Mouse (Mus musculus) thymus, postnatal 25 days (tissue): ENCODE data around the gene Miga1.
A peak's percentile ranks its signal among the peaks of the same experiment; 100 is the strongest.

Source experiments
- DNase-seq: peaks from one replicate; pipeline ENCODE4 v3.0.0; 2022

Gene Miga1

DNA sequence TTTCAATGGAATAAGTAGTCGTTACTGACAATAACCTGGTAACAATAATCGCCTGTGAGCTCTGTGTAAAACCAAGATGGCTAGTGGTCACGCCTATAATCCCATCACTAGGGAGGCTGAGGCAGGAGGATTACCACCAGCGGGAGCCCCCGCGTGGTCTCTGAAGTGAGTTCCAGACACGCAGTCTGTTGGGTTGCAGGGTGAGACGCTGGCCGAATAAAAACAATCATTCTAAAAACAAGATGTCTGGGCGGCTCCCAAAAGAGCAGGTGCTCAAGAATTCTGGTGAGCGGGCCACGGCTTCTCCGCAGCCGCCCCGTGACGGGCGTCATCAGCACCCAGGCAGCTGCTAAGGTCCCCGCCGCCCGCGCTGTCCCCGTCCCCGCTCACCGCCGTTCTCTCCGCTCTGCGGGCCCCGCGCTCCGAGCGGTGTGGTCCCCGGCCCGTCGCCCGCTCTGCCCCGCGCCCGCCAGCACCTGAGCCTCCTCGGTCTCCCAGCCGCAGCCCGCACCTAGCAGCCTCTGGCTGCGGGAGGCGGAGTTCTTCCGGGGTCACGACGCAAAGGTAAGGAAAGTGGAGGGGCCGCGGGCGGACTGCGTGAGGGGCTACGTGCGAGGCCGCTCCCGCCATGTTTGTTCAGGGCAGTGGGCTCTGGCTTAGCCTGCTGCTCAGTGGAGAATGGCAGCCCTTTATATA, at the start of gene Miga1:
Gene Miga1 (minus strand): TSS at position 546 of the 696 bp plus-strand sequence.
- DNase-seq, result peak; percentile 87

DNA sequence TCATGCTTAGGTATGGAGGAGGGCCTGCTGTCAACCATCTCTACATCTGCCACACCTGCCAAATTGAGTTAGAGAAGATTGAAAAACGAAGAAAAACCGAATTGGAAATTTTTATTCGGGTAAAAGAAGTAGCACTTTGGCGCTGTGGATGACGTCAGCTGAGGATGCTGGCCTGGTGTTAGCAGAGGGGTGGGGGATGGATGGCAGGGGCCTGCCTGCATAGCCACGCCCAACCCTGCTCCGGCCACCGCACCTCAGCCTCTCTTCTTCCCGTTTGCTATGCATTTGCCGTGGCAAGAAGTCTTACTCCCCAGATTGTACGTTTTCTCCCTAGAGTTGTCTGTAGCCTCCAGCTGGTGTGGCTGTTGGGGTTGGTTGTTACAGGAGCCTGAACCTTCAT, 43.9 kb upstream of the Miga1 start:
- no peak for DNase-seq

DNA sequence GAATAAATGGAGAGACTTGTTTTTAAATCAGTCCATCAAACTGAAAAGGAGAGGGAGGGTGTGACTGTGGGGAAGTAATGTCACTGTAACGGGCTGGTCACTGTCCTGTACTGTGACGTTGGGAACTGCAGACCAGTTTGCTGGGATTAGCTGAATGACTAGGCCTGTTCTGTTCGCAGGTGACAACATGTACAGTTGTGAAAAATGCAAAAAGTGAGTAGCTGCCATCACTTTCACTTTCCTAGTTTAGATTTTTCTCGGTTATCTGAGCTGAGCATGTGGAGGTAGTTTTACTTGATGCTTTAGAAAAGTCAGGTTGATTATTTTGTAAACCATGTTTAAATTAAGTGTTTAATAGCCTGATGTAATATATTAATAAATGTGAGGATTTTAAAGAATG, 35.9 kb upstream of the Miga1 start:
- no peak for DNase-seq

DNA sequence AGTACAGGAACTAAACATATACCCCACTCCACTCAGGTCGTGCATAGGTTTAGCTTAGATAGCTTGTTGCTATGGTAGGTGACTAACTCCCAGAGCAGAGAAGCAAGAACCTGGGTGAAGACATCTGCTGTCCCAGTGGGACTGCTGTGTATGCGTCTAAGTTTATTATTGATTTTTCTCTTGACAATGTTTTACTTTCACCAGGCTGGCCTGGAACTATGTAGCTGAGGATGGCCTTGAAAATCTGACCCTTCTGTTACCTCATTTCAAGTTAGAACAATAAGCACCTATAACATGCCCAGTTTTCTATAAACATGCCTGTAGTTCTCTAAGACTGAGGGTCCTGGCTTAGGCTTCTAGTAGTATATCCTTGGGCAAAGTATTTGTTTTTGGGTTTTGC, 24.0 kb upstream of the Miga1 start:
- no peak for DNase-seq

DNA sequence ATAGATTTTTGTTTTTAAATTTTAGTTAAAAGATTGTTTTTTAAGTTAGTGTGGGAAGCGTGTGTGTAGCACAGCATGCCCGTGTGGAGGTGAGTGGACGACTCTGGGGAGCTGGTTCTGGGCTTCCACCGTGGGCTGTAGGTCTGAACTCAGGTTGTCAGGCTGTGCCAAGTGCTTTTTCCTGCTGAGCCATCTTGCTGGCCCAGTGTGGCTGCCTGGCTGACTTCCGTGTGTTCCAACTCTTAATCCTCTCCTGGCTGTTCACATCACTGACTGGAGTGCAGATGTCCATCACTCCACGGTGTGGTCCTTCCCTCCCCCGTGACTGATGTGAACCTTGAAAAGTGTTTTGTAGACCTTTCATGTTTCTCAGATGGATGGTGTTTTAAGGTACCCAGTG, 18.9 kb upstream of the Miga1 start:
- DNase-seq, result no peak

DNA sequence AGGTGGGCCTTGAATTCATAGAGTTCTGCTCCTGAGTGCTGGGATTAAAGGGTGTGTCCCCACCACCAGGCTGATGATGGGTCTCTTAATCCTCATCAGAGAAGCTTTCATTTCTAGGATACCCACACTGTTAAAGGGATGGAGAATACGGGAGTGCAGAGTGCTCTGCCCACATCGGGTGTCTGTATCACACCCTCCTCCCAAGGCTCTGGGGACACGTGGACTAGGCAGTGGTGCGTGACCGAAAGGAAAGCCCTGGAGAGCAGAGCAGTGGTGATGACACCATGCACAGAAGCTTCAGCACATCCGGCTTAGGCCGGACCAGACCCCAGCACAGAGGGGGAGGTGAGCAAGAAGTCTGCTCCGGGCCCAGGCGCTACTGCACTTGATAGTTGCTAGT, 16.5 kb upstream of the Miga1 start:
- no peak for DNase-seq

DNA sequence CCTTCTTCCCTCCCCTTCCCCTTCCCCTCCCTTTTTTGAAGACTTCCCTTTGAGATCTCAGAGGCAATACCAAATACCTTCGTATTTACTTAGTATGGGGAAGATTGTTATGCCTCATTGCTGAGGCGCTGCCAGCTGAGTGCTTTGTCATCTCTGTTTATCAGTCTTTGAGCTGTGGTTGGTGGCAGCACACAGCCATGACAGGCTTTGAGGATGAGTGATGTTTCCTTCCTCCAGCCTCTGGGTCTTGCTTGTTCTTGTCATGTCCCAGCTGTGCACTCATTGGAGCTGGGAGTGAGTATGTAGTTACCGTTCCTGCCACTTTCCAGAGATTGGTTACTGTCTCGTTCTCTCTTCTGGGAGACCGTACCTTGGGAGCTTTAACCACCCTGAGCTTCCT, 15.2 kb upstream of the Miga1 start:
- DNase-seq, result peak; percentile 16

DNA sequence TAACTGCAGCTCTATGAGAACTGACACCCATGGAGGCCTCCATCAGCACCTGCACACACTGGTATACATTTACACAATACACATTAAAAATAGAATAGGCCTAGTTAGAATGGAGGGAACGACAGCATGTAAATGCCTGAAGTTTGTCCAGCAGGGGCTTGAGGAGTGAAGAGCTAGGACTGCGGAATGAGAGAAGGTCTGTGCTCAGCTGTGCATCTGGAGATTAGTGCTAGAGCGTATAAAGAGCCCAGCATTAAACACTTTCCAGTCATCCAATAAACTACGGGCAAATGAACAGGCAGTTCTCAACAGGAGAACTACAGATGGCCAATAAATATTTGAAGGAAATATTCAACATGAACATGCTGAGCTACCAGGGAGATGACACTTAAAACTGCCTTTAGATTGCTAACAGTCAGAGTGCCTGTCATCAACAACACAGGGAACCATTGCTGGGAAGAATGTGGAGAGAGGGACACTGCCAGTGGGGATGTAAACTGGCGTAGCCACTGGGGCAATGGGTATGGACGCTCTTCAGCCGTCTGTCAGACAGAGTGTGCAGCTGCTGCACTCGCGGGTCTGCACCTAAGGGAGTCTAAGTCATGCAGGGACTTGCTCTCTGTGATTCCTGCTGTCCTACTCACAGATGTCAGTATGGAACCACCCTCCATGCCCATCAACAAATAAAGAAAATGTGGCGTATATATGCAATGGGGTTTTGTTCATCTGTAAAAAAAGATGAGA, 13.4 kb upstream of the Miga1 start:
- no peak for DNase-seq

DNA sequence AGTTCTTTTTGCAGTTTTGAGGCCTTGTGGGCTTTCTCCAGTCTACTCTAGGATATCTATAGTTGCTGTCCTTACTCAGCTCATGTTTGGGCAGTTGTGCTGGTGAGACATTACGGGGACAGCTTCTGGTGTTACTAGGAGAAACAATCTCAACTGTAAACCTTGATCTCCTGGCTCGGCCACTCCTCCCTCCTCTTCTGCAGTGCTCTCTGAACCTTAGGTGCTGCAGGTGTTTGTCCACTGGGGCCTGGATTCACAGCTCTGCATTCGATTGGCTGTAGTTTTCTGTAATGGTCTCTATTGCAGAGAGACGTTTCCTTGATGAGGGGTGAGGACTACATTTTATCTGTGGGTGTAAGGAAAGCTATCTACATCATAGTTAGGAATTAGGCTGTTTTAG, 12.1 kb upstream of the Miga1 start:
- DNase-seq, result no peak

DNA sequence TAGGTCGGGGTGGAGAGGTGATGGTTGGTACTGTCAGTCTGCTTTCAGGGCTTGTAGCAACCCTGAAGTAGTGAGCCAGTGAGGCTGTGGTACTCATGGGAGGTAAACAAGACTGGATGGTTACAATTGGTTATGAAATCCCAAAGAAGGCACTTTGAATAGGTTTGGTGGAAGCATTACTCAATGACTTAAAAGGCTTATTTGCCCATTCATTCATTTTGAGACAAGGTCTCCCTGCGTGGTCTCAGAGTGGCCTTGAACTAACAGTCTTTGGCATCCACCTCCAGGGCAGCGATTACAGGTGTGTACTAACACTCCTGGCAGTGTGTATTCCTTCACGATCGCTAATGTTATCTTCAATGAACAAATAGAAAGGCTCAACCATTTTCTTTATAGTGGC, 10.8 kb upstream of the Miga1 start:
- DNase-seq, result no peak

DNA sequence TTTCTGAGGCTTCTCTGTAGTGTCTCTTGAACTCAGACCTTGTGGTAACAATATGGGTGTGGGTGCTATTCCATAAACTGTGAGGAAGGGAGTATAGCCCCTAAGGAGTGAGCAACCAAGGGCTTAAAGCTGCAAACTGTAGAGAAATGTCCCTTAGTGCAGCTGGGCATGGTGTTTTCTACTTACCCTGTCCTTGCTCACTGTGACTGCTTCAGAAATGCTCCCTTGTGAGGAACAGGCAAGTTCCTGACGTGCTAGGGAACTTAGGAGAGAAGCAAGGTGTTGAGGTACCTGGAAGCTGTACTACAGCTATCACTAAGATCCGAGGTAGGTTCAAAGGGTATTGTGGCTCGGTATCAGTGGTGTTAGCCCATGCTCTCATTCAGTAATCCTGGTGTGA, 10.2 kb upstream of the Miga1 start:
- DNase-seq, result no peak

DNA sequence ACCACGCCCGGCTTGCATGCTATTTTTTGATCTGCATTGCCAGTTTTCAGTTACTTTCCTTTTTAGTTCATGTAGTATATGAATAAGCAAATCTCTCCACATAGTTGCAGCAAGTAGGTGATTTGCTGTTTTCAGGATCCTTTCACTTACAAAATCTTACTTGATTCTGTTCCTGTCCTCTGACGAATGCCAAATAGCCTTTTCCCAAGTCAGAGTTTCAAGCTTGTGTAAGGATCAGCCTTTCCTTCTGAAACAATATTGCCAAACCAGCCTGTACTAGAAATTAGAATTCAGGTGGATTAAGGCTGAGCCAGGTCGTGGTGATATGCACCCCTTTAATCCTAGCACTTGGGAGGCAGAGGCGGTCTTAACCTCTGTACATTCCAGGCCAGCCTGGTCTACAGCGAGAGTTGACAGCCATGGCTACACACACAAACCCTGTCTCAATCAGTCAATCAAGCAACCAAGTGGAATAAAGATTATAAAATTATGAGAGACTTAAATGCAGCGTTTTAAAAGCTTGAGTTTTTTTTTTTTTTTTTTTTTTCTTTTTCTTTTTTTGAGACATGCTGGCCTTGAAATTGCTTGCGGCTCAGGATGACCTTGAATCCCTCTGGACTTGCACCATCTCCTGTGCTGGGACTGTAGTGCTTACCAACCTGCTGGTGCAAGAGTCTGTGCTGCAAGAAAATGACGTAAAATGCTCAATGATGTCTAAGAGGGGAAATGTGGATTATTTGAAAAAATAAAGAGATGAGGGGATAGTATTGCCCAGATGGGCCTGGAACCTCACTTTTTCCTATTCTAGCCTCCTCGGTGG, 8.0 kb upstream of the Miga1 start:
- no peak for DNase-seq

DNA sequence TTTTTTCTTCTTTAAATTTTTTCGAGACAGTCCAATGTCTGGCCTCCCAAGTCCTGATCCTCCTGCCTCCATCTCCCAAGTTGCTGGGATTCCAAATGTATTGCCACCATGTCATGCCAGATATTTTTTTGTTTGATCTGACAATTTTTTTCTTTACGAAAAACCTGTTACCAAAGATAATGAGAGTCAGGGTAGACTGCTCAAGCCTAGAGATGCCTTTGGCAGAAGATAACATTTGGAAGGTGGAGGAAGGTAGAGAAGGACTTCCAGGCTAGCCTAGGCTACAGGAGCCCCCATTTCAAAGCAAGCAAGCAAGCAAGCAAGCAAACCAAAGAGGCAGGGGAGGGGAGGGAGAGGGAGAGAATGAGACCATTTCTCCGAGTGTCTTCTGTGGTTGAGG, 7.0 kb upstream of the Miga1 start:
- no peak for DNase-seq

DNA sequence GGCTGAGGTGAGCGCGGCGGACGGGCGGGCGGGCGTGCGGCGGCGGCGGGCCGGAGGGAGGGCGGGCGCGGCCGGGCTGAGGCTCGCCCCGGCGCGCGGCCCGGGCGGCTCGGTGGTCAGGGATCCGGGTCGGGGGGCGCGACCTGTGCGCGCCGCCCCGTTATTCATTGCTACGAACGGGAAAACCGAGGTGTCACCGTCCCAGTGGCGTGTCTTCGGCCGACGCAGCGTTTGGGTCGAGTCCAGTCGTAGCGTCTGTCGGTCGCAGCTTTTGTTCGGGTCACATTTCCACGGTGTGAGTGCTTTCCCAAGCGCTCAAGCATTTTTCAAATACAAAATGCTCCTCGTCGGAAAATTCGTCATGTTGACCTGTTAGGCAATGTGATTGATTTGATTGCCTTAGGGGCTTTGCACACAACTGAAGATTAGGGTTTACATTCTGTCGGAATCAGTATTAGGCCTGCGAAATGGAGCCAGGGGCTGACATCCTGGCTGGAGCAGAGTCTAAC, 6.5 kb upstream of the Miga1 start:
- DNase-seq, result peak; percentile 35

DNA sequence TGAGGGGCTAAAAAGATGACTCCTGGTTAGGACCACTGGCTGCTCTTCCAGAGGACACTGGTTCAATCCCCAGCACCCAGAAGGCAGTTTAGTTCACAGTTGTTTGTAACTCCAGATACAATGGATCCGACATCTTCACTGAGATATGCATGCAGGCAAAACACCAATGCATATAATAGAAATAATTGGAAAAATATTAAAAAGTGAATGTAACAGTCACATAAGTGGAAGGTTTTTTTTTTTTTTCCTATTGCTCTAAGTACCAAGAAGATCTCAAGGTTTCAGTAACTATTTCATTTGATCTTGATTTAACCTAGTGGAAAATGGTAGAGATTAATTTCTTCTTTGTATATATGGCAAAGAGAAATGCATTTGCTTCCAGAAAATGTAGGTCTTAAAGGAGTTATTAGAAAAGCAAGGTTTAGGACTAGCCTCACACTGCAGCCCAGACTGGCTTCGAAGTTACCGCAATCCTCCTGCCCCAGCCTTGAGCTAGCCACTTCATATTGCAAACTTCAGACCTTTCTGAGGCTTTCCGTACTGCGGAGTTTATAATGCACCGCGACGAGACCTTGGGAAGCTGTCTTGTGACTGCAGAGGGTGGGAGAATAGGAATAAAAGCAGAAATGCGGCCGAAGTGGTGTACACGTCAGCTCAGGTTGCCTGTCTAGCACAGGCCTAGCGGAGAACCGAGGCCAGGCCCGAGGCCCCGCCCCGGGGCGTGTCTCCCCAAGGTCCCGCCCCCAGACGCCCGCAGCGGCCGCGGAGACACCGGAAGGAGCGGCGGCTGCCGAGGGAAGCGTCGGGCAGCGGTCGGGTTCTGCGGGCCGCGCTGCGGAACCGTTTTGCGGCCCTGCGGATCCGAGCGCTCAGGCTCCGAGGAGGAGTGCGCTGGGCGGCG, 5.8 kb upstream of the Miga1 start, which contains the start of gene Usp33:
Gene Usp33 (plus strand): TSS at position 747 of the 901 bp plus-strand sequence.
- DNase-seq, result peak; percentile 97

DNA sequence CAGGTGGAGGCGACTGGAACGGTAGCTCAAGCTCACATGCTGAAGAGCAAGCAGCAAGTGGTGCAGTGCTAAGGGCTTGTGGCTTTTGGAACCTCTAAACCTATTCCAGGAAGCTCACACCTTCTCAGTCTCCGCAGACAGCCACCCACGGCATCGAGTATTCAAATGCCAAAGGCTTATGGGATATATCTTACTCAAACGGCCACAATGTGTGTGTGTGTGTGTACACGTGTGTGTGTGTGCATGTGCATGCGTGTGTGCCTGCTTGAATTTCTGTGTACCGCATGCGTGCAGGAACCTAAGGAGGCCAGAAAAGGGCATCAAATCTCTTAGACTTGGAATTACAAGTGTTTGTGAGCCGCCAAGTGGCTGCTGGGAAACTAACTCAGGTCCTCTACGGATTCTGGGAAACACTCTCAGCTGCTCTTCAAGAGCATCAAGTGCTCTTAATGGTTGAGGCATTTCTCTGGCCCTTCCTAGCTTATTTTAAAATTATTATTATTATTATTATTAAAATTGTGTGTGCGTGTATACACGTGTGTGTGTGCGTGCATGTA, 2.8 kb upstream of the Miga1 start:
- DNase-seq, result no peak

DNA sequence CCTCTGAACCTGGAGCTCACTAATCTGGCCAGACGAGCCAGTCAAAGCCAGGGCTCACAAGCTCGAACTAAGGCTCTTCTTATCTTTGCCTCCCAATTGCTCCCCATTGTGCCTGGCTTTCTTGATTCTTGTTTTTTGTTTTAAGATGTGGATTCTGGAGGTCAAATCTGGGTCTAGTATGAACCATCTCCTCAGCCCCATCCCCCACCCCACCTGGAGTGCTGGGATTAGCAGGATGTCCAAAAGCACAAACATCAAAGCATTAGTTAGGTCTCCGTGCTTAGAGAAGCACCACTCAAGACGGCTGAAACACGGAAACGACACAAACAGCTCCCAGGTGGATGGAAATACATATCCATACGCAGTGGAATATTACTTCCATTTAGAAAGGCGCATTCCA, 4.1 kb downstream of the Miga1 start:
- no peak for DNase-seq

DNA sequence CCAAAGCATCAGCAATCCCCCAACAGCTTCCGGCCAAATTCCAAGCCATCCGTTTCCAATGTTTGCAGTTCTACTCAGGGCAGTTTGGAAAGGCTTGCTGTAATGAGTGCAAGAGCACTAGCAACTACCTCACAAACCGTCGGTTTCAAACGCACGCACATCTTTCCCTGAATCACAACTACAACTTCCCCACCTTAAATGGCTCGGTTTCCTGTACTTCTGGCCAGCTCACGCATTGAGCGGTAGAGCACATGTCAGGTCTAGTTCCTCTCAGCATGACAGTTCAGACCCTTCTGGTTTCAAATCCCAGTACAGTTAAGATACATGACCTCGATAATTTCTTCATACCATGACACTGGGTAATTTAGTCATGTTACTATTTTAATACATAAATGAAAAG, 6.6 kb downstream of the Miga1 start:
- no peak for DNase-seq

DNA sequence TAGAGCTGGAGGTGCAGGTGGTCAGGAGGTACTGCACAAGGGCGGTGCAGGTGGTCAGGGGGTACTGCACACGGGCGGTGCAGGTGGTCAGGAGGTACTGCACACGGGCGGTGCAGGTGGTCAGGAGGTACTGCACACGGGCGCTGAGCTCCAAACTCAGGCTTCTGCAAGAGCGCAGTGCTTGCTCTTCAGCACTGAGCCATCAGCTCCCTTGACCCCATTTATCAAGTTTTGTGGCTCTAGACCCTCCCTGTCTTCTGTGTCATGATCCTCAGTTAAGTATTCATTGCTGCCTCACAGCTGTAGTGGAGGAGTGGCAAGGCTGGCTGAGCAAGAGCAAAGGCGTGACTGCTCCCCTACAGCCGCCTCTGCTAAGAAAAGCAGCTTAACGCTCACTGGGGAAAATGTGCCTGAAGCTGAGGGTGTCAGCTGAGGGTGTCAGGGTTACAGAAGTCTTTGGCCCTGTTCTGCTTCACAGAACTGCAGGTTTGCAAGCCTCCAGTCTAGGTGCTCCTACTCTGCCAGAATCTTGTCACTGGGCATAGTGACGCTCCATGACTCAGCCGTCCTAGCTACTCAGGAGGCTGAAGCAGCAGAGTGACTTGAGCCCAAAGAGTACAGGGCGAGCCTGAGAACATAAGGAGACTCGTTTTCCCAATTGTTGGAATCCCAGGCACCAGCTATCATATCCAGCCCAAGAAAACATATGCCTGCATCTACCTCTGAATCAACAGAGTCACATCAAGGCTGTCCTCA, 7.5 kb downstream of the Miga1 start:
- DNase-seq, result no peak

DNA sequence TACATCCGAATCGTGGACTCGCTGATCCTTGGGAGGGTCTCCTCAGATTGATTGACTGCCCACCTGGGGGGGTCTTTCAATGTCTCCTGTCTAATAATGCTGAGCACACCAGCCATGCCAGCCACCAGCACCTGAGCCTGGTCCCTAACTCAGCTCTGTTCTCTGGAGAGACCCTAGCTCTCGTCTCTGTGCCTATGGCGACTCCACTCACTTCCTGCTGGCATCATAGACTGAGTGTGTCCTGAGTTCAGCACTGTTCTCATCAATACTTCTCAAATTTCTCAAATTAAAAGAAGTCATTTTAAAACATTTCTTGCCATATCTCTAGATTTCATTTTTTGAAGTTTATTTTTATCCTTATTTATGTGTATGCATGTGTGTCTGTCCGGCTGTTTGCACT, 8.1 kb downstream of the Miga1 start:
- no peak for DNase-seq
